In genomic region chr8:84987388-84987787, GRCm38 (mm10) we compare ENCODE assay signal across 28 mouse cellular contexts. TPM values are rescaled to one million over a fixed set of nuclear protein-coding genes. Genes with fewer than 3 reads are reported as not detected.
A peak's percentile ranks its signal among the peaks of the same experiment; 100 is the strongest.
DNase-seq lines count a peak whose midpoint lies in the region; ATAC-seq and TF ChIP-seq lines count a peak whose summit lies in the region.
"Had no signal": no experiment of that assay in that cellular context is flagged by ENCODE, and none has a peak within 500 bp of the region (broad histone marks: within the 10 kb centered on the region; RNA-seq: fewer than 3 reads in every experiment).

No protein-coding gene starts in this region.

- H3K4me2 ChIP-seq in midbrain, embryonic 11.5 days = no peak overlapping the region
- H3K4me2 ChIP-seq in midbrain, embryonic 15.5 days = no peak overlapping the region
- H3K4me2 ChIP-seq in intestine, embryonic 16.5 days (ENCODE audit: low read depth, low read length) = no peak overlapping the region
- H3K4me2 ChIP-seq: forebrain, embryonic 13.5 days; heart, embryonic 11.5 days; hindbrain, embryonic 13.5 days had no signal

- peaks cover 8% of the 10 kb centered on the region for H3K27me3 ChIP-seq in midbrain, embryonic 11.5 days (ENCODE audit: control insufficient read depth, insufficient read depth, low read length)
- H3K27me3 ChIP-seq in midbrain, embryonic 15.5 days (replicated peaks) = peaks cover 25% of the 10 kb centered on the region; the same call in 1 of the 2 replicates
- 0 out of 2 replicates have a peak, but pooled peaks cover 2% of the 10 kb centered on the region for H3K27me3 ChIP-seq in intestine, embryonic 16.5 days (replicated peaks; ENCODE audit: control insufficient read depth, insufficient read depth, low read length)

- in situ Hi-C loops in ES-E14 (cut with MboI; ENCODE audit: low sequenced_read_pairs in 2 of 2, unreplicated experiment in 2 of 2) = no loop called here

- H3K27ac ChIP-seq in midbrain, embryonic 11.5 days (ENCODE audit: low read depth, low read length) = no peak overlapping the region
- no peak overlapping the region for H3K27ac ChIP-seq in midbrain, embryonic 15.5 days
- H3K27ac ChIP-seq in ES-E14 (ENCODE audit: insufficient read depth, low read depth, low read length, poor library complexity, severe bottlenecking) = no peak overlapping the region; the same call in 1 of the 2 replicates
- peak overlapping the region; percentile 95; the same call in 1 of the 2 replicates for H3K27ac ChIP-seq in intestine, embryonic 16.5 days (ENCODE audit: low read length)
- H3K27ac ChIP-seq: forebrain, embryonic 10.5 days; forebrain, embryonic 13.5 days; hindbrain, embryonic 10.5 days; hindbrain, embryonic 13.5 days; hindbrain, postnatal 0 days had no signal

- no peak overlapping the region for H3K9ac ChIP-seq in midbrain, embryonic 11.5 days (ENCODE audit: low read length)
- H3K9ac ChIP-seq in midbrain, embryonic 15.5 days = no peak overlapping the region
- H3K9ac ChIP-seq in ES-E14 (ENCODE audit: insufficient read depth, low read depth, low read length, poor library complexity, severe bottlenecking) = no peak overlapping the region
- 0 out of 2 replicates have a peak overlapping the region, but pooled peaks have one; percentile 2 for H3K9ac ChIP-seq in intestine, embryonic 16.5 days (ENCODE audit: low read depth, low read length)
- H3K9ac ChIP-seq: forebrain, embryonic 13.5 days; hindbrain, embryonic 13.5 days had no signal

- intact Hi-C loops in gastrocnemius, postnatal 14 days (cut with DNase I; ENCODE audit: low total_unique reads) = no loop called here

- no peaks in the 10 kb centered on the region for H3K9me3 ChIP-seq in midbrain, embryonic 11.5 days (ENCODE audit: control insufficient read depth, low read length)
- H3K9me3 ChIP-seq in midbrain, embryonic 15.5 days = no peaks in the 10 kb centered on the region
- H3K9me3 ChIP-seq in ES-E14 (ENCODE audit: control insufficient read depth, insufficient read depth, low read depth, low read length) = no peaks in the 10 kb centered on the region
- H3K9me3 ChIP-seq in intestine, embryonic 16.5 days (ENCODE audit: control insufficient read depth, low read length) = no peaks in the 10 kb centered on the region
- H3K9me3 ChIP-seq: forebrain, embryonic 10.5 days; forebrain, embryonic 13.5 days; hindbrain, embryonic 10.5 days; hindbrain, embryonic 13.5 days had no signal

- no peak for ATAC-seq in midbrain, embryonic 11.5 days (ENCODE audit: low FRiP score)
- ATAC-seq in midbrain, embryonic 15.5 days (replicated peaks) = no peak
- ATAC-seq in intestine, embryonic 16.5 days = no peak
- ATAC-seq: activated CD4-positive, CD25-positive, alpha-beta regulatory T cell, adult 4 months; forebrain, embryonic 13.5 days; forebrain, embryonic 16.5 days; hindbrain, postnatal 0 days had no signal

- WGBS in midbrain, embryonic 11.5 days = 81% methylated on average over 5 of the region's 5 CpGs
- 83% methylated on average over 5 of the region's 5 CpGs for WGBS in midbrain, embryonic 15.5 days
- WGBS in intestine, embryonic 16.5 days = 81% methylated on average over 5 of the region's 5 CpGs

- peak; percentile 61 for DNase-seq in midbrain, embryonic 11.5 days (ENCODE audit: low spot score, missing footprints)
- DNase-seq in ES-E14 (ENCODE audit: low read depth, low spot score) = no peak
- no peak for DNase-seq in thymus, postnatal 36 days
- DNase-seq in gastrocnemius, postnatal 14 days = no peak
- no peak for DNase-seq in cerebellum, adult 8-10 months
- DNase-seq: adrenal gland, adult 8-10 months; adrenal gland, postnatal 25 days; B cell, adult 2 months; cerebellum, postnatal 14 days; gastrocnemius, postnatal 10 days had no signal

- H3K4me1 ChIP-seq in midbrain, embryonic 11.5 days (ENCODE audit: control insufficient read depth, insufficient read depth, low read length) = peaks cover 25% of the 10 kb centered on the region
- H3K4me1 ChIP-seq in midbrain, embryonic 15.5 days = peaks cover 43% of the 10 kb centered on the region
- H3K4me1 ChIP-seq in ES-E14 (ENCODE audit: control insufficient read depth in 2 of 2, insufficient read depth in 2 of 2, low read length in 2 of 2, poor library complexity in 1 of 2) = peaks cover 13 to 17% of the 10 kb centered on the region in 2 experiments
- H3K4me1 ChIP-seq in intestine, embryonic 16.5 days (ENCODE audit: control insufficient read depth, insufficient read depth, low read length) = peaks cover 44% of the 10 kb centered on the region

- H3K36me3 ChIP-seq in midbrain, embryonic 11.5 days (ENCODE audit: control insufficient read depth, insufficient read depth, low read length) = no peaks in the 10 kb centered on the region
- no peaks in the 10 kb centered on the region for H3K36me3 ChIP-seq in midbrain, embryonic 15.5 days (replicated peaks)
- H3K36me3 ChIP-seq in ES-E14 (ENCODE audit: control insufficient read depth, insufficient read depth, low read length, poor library complexity, severe bottlenecking) = no peaks in the 10 kb centered on the region
- no peaks in the 10 kb centered on the region for H3K36me3 ChIP-seq in intestine, embryonic 16.5 days (ENCODE audit: control insufficient read depth, insufficient read depth, low read length)
- H3K36me3 ChIP-seq: forebrain, embryonic 10.5 days; hindbrain, embryonic 10.5 days; hindbrain, embryonic 13.5 days had no signal

- H3K4me3 ChIP-seq in midbrain, embryonic 11.5 days (ENCODE audit: low read depth, low read length) = no peak overlapping the region
- no peak overlapping the region for H3K4me3 ChIP-seq in midbrain, embryonic 15.5 days
- H3K4me3 ChIP-seq in ES-E14 (ENCODE audit: insufficient read depth in 1 of 2, low read depth in 1 of 2, low read length in 2 of 2, poor library complexity in 1 of 2, severe bottlenecking in 1 of 2) = peak overlapping the region; percentile 15 to 33; a peak in 3 of 4 replicates
- no peak overlapping the region for H3K4me3 ChIP-seq in intestine, embryonic 16.5 days (ENCODE audit: low read length)
- H3K4me3 ChIP-seq: forebrain, embryonic 10.5 days; forebrain, embryonic 13.5 days; hindbrain, embryonic 10.5 days; hindbrain, embryonic 13.5 days had no signal

TF ChIP-seq in ES-E14, 5 proteins besides CTCF, POLR2A, EP300 and RAD21:
- TF ChIP-seq MAFK (IDR thresholded peaks at IDR 0.05; ENCODE audit: insufficient read depth, low read depth, low read length) = no peak
- TF ChIP-seq ZC3H11A (IDR thresholded peaks at IDR 0.05; ENCODE audit: borderline replicate concordance, low read depth, low read length) = no peak
- TF ChIP-seq ZNF384 (IDR thresholded peaks at IDR 0.05; ENCODE audit: low read depth, low read length) = 0 out of 2 replicates have a peak, but pooled peaks have one; percentile 10
- TF ChIP-seq HCFC1 (IDR thresholded peaks at IDR 0.05; ENCODE audit: borderline replicate concordance, insufficient read depth, low read length) = no peak
- TF ChIP-seq CHD2 (IDR thresholded peaks at IDR 0.05; ENCODE audit: low read depth, low read length) = no peak

RNA-seq across cellular contexts. Expression of gene Hook2, which starts 3.0 kb away (rescaled TPM):
- 11.4 and 11.8 TPM in 2 replicates for polyA plus RNA-seq in midbrain, embryonic 11.5 days (2014; fragmentation: Nextera tagmentation; extraction: Ambion mirVana)
- 38.9 and 41.1 TPM in 2 replicates for polyA plus RNA-seq in midbrain, embryonic 15.5 days (2015; fragmentation: Nextera tagmentation; extraction: Ambion mirVana)
- 28.6 and 52.9 TPM in 2 replicates for total RNA-seq in ES-E14 (2012; rRNA removed)
- polyA plus RNA-seq in intestine, embryonic 16.5 days (2015; fragmentation: Nextera tagmentation; extraction: Ambion mirVana) = 96.9 and 108 TPM in 2 replicates
- 1 to 10 TPM; 1.4 to 1.5 TPM for total RNA-seq in gastrocnemius, postnatal 14 days (2021)

RNA-seq across cellular contexts. Expression of gene Junb, which starts 8.9 kb away (rescaled TPM):
- polyA plus RNA-seq in midbrain, embryonic 11.5 days (2014; fragmentation: Nextera tagmentation; extraction: Ambion mirVana) = 3.4 and 4.5 TPM in 2 replicates
- 5.5 and 6.8 TPM in 2 replicates for polyA plus RNA-seq in midbrain, embryonic 15.5 days (2015; fragmentation: Nextera tagmentation; extraction: Ambion mirVana)
- 53.8 and 57.6 TPM in 2 replicates for total RNA-seq in ES-E14 (2012; rRNA removed)
- polyA plus RNA-seq in intestine, embryonic 16.5 days (2015; fragmentation: Nextera tagmentation; extraction: Ambion mirVana) = 18.2 and 25.5 TPM in 2 replicates
- 1 to 10 TPM; 6.2 to 6.3 TPM for total RNA-seq in gastrocnemius, postnatal 14 days (2021)

RNA-seq across cellular contexts. Expression of gene Rnaseh2a, which starts 17.8 kb away (rescaled TPM):
- 113 and 121 TPM in 2 replicates for polyA plus RNA-seq in midbrain, embryonic 11.5 days (2014; fragmentation: Nextera tagmentation; extraction: Ambion mirVana)
- 54.2 and 54.7 TPM in 2 replicates for polyA plus RNA-seq in midbrain, embryonic 15.5 days (2015; fragmentation: Nextera tagmentation; extraction: Ambion mirVana)
- total RNA-seq in ES-E14 (2012; rRNA removed) = 160 and 174 TPM in 2 replicates
- polyA plus RNA-seq in intestine, embryonic 16.5 days (2015; fragmentation: Nextera tagmentation; extraction: Ambion mirVana) = 102 and 120 TPM in 2 replicates
- total RNA-seq in gastrocnemius, postnatal 14 days (2021) = 10 to 100 TPM; 22.6 to 28.4 TPM

RNA-seq across cellular contexts. Expression of gene Prdx2, which starts 18.0 kb away (rescaled TPM):
- polyA plus RNA-seq in midbrain, embryonic 11.5 days (2014; fragmentation: Nextera tagmentation; extraction: Ambion mirVana) = 1,298 and 1,349 TPM in 2 replicates
- polyA plus RNA-seq in midbrain, embryonic 15.5 days (2015; fragmentation: Nextera tagmentation; extraction: Ambion mirVana) = 1,276 and 1,344 TPM in 2 replicates
- total RNA-seq in ES-E14 (2012; rRNA removed) = 259 and 328 TPM in 2 replicates
- 533 and 590 TPM in 2 replicates for polyA plus RNA-seq in intestine, embryonic 16.5 days (2015; fragmentation: Nextera tagmentation; extraction: Ambion mirVana)
- 100 to 1,000 TPM; 224 to 248 TPM for total RNA-seq in gastrocnemius, postnatal 14 days (2021)

RNA-seq across cellular contexts. Expression of gene Gm49661, which starts 18.2 kb away (rescaled TPM):
- not detected in 2 replicates for polyA plus RNA-seq in midbrain, embryonic 11.5 days (2014; fragmentation: Nextera tagmentation; extraction: Ambion mirVana)
- polyA plus RNA-seq in midbrain, embryonic 15.5 days (2015; fragmentation: Nextera tagmentation; extraction: Ambion mirVana) = not detected in 2 replicates
- total RNA-seq in ES-E14 (2012; rRNA removed) = not detected in 2 replicates
- not detected in 2 replicates for polyA plus RNA-seq in intestine, embryonic 16.5 days (2015; fragmentation: Nextera tagmentation; extraction: Ambion mirVana)
- total RNA-seq in gastrocnemius, postnatal 14 days (2021) = not detected
- total RNA-seq: gastrocnemius, adult 18-20 months; gastrocnemius, postnatal 10 days; heart, postnatal 25 days; hindbrain, postnatal 0 days had no signal
- polyA plus RNA-seq: activated CD4-positive, CD25-positive, alpha-beta regulatory T cell, adult 4 months; brain, embryonic 14.5 days; embryonic facial prominence, embryonic 11.5 days; embryonic facial prominence, embryonic 14.5 days; forebrain, embryonic 10.5 days; forebrain, embryonic 13.5 days; forebrain, embryonic 16.5 days; heart, embryonic 11.5 days; heart, embryonic 14.5 days; heart, postnatal 0 days; hindbrain, embryonic 10.5 days; hindbrain, embryonic 13.5 days; hindbrain, postnatal 0 days; intestine, embryonic 14.5 days had no signal

Comparison
In these comparisons a context has a peak if more than half of its experiments do, and no peak if none do; other contexts are left out.
1. H3K4me3 ChIP-seq: peak in ES-E14 (2 of 2); none in midbrain, embryonic 11.5 days (single experiment), midbrain, embryonic 15.5 days (single experiment) and intestine, embryonic 16.5 days (single experiment).